Mouse (Mus musculus) T-helper 17 cell (primary cell): ENCODE results near the gene H2al2c.
"Not testable (repeated sequence)": the region's sequence is repeated elsewhere in the genome, so short reads cannot be mapped to it uniquely, and the experiment has no call there.

ENCODE experiments used
- in situ Hi-C, 2 experiments: fragments of 300-600 bp; cut with MboI, MseI; formaldehyde crosslinking; loops; 1 replicate in 1 of 2; 2 replicates in 1 of 2; pipeline ENCODE4 v1.15.1; 2025; ENCODE audit warnings: high pct_unique_total_duplicates in 2 of 2

The H2al2c gene

GRCm38 (mm10) chrY:2598799-2599198, at the start of gene H2al2c:
TSS of gene H2al2c (plus strand) at chrY:2599099.
- in situ Hi-C loops: not testable (repeated sequence)
